In the genomic region with DNA sequence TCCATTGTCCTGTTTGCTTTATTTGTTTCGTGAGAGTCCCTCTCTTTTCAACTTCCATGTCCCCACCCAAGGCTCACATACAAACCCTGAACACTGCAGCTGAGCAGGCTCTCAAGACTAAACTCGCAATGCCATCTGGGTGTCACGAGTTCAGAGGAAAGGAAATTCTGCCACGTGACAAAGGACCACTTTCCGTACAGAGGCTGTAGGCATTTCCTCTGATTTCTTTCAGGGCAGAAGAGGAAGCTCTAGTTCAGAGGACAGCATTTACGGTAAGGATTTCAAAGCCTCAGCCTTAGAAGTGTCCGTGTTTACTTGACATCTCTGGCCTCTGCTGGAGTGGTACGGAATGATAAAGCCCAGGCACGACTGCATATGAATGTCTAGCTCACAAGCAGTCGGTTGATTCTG, we compare ENCODE assay signal across 8 mouse cellular contexts. TPM values are rescaled to one million over a fixed set of nuclear protein-coding genes. Genes with fewer than 3 reads are reported as not detected.
DNase-seq lines count a peak whose midpoint lies in the region; ATAC-seq and TF ChIP-seq lines count a peak whose summit lies in the region.

No protein-coding gene starts in this region.

- DNase-seq in layer of hippocampus, adult 2 months (ENCODE audit: low spot score in 2 of 2): no peak
- DNase-seq in layer of hippocampus, postnatal 36 days: no peak
- peak; percentile 56 to 75 for DNase-seq in heart, adult 9 months (ENCODE audit: low spot score in 2 of 2)
- no peak for DNase-seq in liver, embryonic 11.5 days (ENCODE audit: low spot score)
- peak; percentile 53 to 65 for DNase-seq in spleen, adult 18-20 months
- no peak for DNase-seq in adrenal gland, postnatal 25 days
- DNase-seq in midbrain, postnatal 0 days (ENCODE audit: low spot score): no peak

- no peak overlapping the region for H3K4me3 ChIP-seq in layer of hippocampus, adult 2 months
- H3K4me3 ChIP-seq in liver, embryonic 11.5 days (ENCODE audit: low read depth, low read length): no peak overlapping the region
- no peak overlapping the region for H3K4me3 ChIP-seq in midbrain, postnatal 0 days (ENCODE audit: low read depth, low read length)

- H3K27me3 ChIP-seq in liver, embryonic 11.5 days (replicated peaks; ENCODE audit: control insufficient read depth, insufficient read depth, low read length): no peaks in the 10 kb centered on the region
- no peaks in the 10 kb centered on the region for H3K27me3 ChIP-seq in midbrain, postnatal 0 days (ENCODE audit: insufficient read depth, low read length)

- peak; percentile 45 for ATAC-seq in liver, embryonic 11.5 days (replicated peaks; ENCODE audit: low FRiP score)
- no peak for ATAC-seq in frontal cortex, adult (ENCODE audit: low TSS enrichment)
- no peak for ATAC-seq in midbrain, postnatal 0 days (ENCODE audit: low FRiP score)

- peak overlapping the region; percentile 12; the same call in 1 of the 2 replicates for H3K4me2 ChIP-seq in liver, embryonic 11.5 days
- H3K4me2 ChIP-seq in midbrain, postnatal 0 days (ENCODE audit: low read depth, low read length, poor library complexity, severe bottlenecking): no peak overlapping the region

- no peaks in the 10 kb centered on the region for H3K9me3 ChIP-seq in liver, embryonic 11.5 days (ENCODE audit: control insufficient read depth, low read length)
- H3K9me3 ChIP-seq in midbrain, postnatal 0 days (ENCODE audit: low read length): no peaks in the 10 kb centered on the region

- no peaks in the 10 kb centered on the region for H3K36me3 ChIP-seq in liver, embryonic 11.5 days (ENCODE audit: control insufficient read depth, insufficient read depth, low read length)
- H3K36me3 ChIP-seq in midbrain, postnatal 0 days (ENCODE audit: insufficient read depth, low read length): no peaks in the 10 kb centered on the region

- no peak for TF ChIP-seq CTCF in layer of hippocampus, adult 2 months (conservative IDR thresholded peaks at IDR 0.05)
- no peak for TF ChIP-seq CTCF in midbrain, postnatal 0 days (IDR thresholded peaks at IDR 0.05)

- no peak overlapping the region for H3K9ac ChIP-seq in liver, embryonic 11.5 days (ENCODE audit: low read depth, low read length)
- no peak overlapping the region for H3K9ac ChIP-seq in midbrain, postnatal 0 days (replicated peaks; ENCODE audit: low read length, poor library complexity, severe bottlenecking)

- 18% methylated on average over 10 of the region's 10 CpGs for WGBS in liver, embryonic 11.5 days
- 70% methylated on average over 10 of the region's 10 CpGs for WGBS in midbrain, postnatal 0 days

- H3K4me1 ChIP-seq in liver, embryonic 11.5 days (replicated peaks; ENCODE audit: control insufficient read depth, insufficient read depth, low read length): peaks cover 18% of the 10 kb centered on the region
- H3K4me1 ChIP-seq in midbrain, postnatal 0 days (ENCODE audit: insufficient read depth, low read length): no peaks in the 10 kb centered on the region

- peak overlapping the region; percentile 69 for H3K27ac ChIP-seq in layer of hippocampus, adult 2 months
- peak overlapping the region; percentile 40; the same call in 1 of the 2 replicates for H3K27ac ChIP-seq in liver, embryonic 11.5 days (ENCODE audit: low read depth, low read length)
- no peak overlapping the region for H3K27ac ChIP-seq in midbrain, postnatal 0 days (ENCODE audit: low read depth, low read length)

RNA-seq across cellular contexts. Expression of a gene that starts 29.9 kb away (rescaled TPM):
- 10 to 100 TPM; 10.7 to 11.7 TPM for total RNA-seq in layer of hippocampus, adult 2 months (2021)
- 10 to 100 TPM; 10.6 to 12.6 TPM for total RNA-seq in layer of hippocampus, postnatal 36 days (2021)
- polyA plus RNA-seq in liver, embryonic 11.5 days (2014; fragmentation: Nextera tagmentation; extraction: Ambion mirVana): 9.5 and 10.5 TPM in 2 replicates
- 61.2 and 69.9 TPM in 2 replicates for total RNA-seq in adrenal gland, postnatal 25 days (2021)
- total RNA-seq in midbrain, postnatal 0 days (2014; rRNA removed): 20.3 and 21.8 TPM in 2 replicates
- 6.7 and 7.2 TPM in 2 replicates for polyA plus RNA-seq in midbrain, postnatal 0 days (2015; fragmentation: Nextera tagmentation; extraction: Ambion mirVana)

Comparison
In these comparisons a context has a peak if more than half of its experiments do, and no peak if none do; other contexts are left out.
1. DNase-seq: peak in heart, adult 9 months (2 of 2) and spleen, adult 18-20 months (2 of 2); none in layer of hippocampus, adult 2 months (0 of 2), layer of hippocampus, postnatal 36 days (0 of 2), liver, embryonic 11.5 days (single experiment), adrenal gland, postnatal 25 days (single experiment) and midbrain, postnatal 0 days (single experiment).